Mouse (Mus musculus) megakaryocyte, adult 5-6 weeks (primary cell): ENCODE measurements around the gene Ush2a. TPM values are rescaled to one million over a fixed set of nuclear protein-coding genes. Genes with fewer than 3 reads are reported as not detected.

Source experiments
- ATAC-seq: 2 replicates; pipeline ENCODE4 v1.8.0; 2016; ENCODE audit warnings: mild to moderate bottlenecking, inconsistent platforms; ENCODE audit not compliant: poor library complexity, severe bottlenecking
- total RNA-seq, 2 experiments: library from RNA; stranded (forward) in 1 of 2; stranded (reverse) in 1 of 2; fragments of 153-499, 151-499 nt in 1 of 2; fragments of 221-1000, 200-1000 nt in 1 of 2; gene quantifications; 2 replicates each; pipeline versions ENCODE4 v1.2.3 to v1.2.4; 2015 to 2017

The Ush2a gene
- total RNA-seq, 2 experiments from 2014 or later, result not detected

- ATAC-seq, result no peak
These were observed 397.3 kb downstream of the Ush2a start for GRCm38 (mm10) chr1:188659159-188659558.

- ATAC-seq, result no peak
These were observed 398.5 kb downstream of the Ush2a start for GRCm38 (mm10) chr1:188660339-188660738.

- ATAC-seq, result no peak
These were observed 399.1 kb downstream of the Ush2a start for GRCm38 (mm10) chr1:188660882-188661281.

- no peak for ATAC-seq
These were observed 405.6 kb downstream of the Ush2a start for GRCm38 (mm10) chr1:188667460-188667859.

- no peak; the same call in 1 of the 2 replicates for ATAC-seq
These were observed 406.7 kb downstream of the Ush2a start for GRCm38 (mm10) chr1:188668513-188668912.

GRCm38 (mm10) chr1:188672871-188673270 is 411.0 kb downstream of the Ush2a start:
- no peak for ATAC-seq

GRCm38 (mm10) chr1:188674640-188675510 is 413.1 kb downstream of the Ush2a start:
- no peak for ATAC-seq

- no peak for ATAC-seq
These were observed 413.7 kb downstream of the Ush2a start for GRCm38 (mm10) chr1:188675511-188675863.

- ATAC-seq, result no peak
These were observed 416.4 kb downstream of the Ush2a start for GRCm38 (mm10) chr1:188678189-188678588.

- no peak for ATAC-seq
These were observed 424.5 kb downstream of the Ush2a start for GRCm38 (mm10) chr1:188686362-188686761.

GRCm38 (mm10) chr1:188696295-188696694 is 434.5 kb downstream of the Ush2a start:
- no peak for ATAC-seq

- no peak for ATAC-seq
These were observed 446.4 kb downstream of the Ush2a start for GRCm38 (mm10) chr1:188708176-188708575.

- no peak for ATAC-seq
These were observed 446.9 kb downstream of the Ush2a start for GRCm38 (mm10) chr1:188708694-188709093.

GRCm38 (mm10) chr1:188714131-188714530 is 452.3 kb downstream of the Ush2a start:
- ATAC-seq, result no peak

GRCm38 (mm10) chr1:188714941-188715340 is 453.1 kb downstream of the Ush2a start:
- ATAC-seq, result no peak

- no peak for ATAC-seq
These were observed 455.1 kb downstream of the Ush2a start for GRCm38 (mm10) chr1:188716886-188717285.

- no peak for ATAC-seq
These were observed 463.5 kb downstream of the Ush2a start for GRCm38 (mm10) chr1:188725122-188725995.

GRCm38 (mm10) chr1:188726937-188727336 is 465.1 kb downstream of the Ush2a start:
- ATAC-seq, result no peak

GRCm38 (mm10) chr1:188728625-188729024 is 466.8 kb downstream of the Ush2a start:
- no peak for ATAC-seq

GRCm38 (mm10) chr1:188729179-188729578 is 467.4 kb downstream of the Ush2a start:
- ATAC-seq, result no peak

GRCm38 (mm10) chr1:188734741-188735266 is 473.0 kb downstream of the Ush2a start:
- ATAC-seq, result no peak
